Mouse (Mus musculus) monocyte, adult 2 months (primary cell): Measurements from ENCODE around the gene Celsr1.

Experiments used
- DNase-seq, 2 experiments: peaks; one replicate each; pipeline ENCODE4 v3.0.0; 2022; ENCODE audit warnings: low spot score in 2 of 2, low read depth in 1 of 2

Gene Celsr1

GRCm38 (mm10) chr15:85963279-85963840 lies 70.2 kb downstream of the Celsr1 start:
- DNase-seq: peak; percentile 26 to 30

DNA sequence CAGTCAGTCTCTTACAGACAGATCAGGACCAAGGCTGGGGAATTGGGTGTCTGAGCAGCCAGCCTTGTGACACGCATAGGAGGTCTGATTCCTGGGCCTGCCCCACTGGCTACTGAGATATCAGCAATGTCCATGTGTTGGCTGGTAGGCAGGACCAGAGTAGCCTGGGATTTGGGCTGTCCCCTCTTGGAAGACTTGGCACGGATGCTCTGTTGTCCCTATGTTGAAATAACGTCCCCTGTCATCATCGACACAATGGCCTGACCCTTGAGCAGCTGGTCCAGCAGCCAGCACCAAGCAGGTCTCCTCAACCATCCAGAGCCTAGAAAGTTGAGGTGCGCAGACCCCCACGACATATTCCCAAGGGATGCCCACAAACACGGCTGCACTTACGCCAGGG lies 70.9 kb downstream of the Celsr1 start:
- no peak for DNase-seq

- DNase-seq: no peak
Observed at GRCm38 (mm10) chr15:85961651-85962050, 71.9 kb downstream of the Celsr1 start.

DNA sequence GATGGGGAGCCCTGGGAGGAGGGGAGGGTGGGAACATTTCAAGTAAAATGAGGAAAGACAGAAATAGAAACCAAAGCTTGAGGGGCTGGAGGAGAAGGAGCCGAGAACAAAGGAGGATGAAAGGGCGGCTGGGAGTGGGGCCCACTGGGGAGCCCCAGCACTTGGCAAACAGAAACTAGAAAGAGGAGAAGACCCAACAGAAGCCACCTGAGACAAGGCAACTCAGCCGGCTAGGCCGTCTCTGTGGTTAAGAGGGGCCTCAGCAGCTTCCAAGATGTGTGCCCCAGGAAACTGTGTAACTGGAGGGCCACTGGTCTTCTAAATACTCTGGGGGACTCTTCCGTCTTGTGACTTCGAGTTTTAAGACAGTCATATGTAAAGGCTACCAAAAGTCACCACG lies 72.4 kb downstream of the Celsr1 start:
- no peak for DNase-seq

GRCm38 (mm10) chr15:85956202-85956601 lies 77.4 kb downstream of the Celsr1 start:
- DNase-seq: no peak

DNA sequence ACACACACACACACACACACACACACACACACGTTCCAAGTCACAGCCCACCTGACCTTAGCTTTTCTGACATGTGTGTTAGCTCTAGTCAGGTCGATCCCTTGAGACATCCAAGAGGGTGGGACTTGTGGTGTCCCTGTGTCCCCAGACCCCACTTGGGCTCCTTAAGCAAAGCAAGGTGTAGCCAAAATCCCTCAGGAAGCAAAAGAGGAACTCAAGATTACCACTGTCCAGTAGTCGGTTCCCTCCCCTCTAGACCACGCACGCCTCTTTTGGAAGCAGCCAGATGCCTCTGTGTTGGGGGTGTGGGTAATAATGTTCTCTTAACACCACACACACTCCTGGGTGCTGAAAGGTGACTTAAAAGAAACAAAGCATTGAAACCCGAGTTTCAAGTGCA lies 80.1 kb downstream of the Celsr1 start:
- no peak for DNase-seq

GRCm38 (mm10) chr15:85949421-85950164 lies 84.0 kb downstream of the Celsr1 start:
- DNase-seq: no peak

DNA sequence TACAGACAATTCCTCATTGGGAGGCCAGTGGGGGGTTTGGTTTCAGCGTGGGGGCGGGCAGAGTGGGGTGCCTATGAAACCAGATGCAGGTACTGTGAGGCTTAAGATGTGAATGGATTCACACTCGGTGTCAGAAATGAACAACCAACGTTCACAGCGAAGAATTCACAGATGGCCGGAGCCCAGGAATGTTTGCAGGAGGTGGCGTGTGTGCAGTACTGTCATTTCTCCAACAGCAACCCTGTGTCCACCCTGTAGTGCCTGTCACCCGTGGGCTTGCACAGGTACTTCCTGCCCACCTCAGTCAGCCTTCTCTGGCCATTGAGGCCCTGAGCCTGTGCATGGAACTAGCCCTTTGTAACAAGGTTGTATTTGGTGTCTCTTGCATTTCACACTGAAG lies 85.6 kb downstream of the Celsr1 start:
- DNase-seq: no peak

DNA sequence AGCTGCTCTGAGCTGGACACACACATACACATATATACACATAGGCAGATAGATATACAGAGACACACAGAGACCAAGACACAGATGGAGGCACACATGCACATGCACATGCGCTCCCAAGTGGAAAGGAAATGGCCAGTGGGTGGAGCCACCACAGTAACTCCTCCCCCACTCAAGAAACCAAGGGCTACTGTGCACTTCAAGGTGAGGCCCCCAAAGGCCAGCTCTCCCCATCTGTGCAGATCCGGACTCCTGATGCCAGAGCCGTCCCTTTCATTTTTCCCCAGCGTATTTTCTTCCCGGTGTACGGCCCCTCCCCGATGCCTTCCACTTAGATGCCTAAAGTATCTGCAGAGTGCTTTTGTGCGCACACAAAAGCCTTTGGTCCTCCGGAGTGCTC lies 86.0 kb downstream of the Celsr1 start:
- DNase-seq: no peak

- no peak for DNase-seq
Observed at GRCm38 (mm10) chr15:85935627-85936049, 97.9 kb downstream of the Celsr1 start.

DNA sequence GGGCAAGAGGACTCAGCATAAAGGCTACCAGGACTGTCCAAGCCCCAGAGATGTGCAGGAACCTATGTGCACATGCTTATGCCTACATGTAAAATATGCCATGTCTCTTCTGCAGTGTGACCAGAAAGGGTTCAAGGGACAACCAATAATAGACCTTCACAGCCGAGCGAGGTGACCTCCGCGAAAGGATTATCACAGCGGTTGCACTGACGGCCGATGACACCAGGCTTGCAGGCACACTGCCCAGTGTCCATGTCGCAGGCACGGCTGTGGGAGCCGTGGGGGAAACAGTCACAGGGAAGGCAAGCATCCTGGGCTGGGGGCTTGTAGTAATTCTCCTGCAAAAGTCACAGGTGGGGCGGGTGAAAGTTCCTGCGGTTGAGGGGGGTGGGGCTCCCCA lies 105.4 kb downstream of the Celsr1 start:
- no peak for DNase-seq

DNA sequence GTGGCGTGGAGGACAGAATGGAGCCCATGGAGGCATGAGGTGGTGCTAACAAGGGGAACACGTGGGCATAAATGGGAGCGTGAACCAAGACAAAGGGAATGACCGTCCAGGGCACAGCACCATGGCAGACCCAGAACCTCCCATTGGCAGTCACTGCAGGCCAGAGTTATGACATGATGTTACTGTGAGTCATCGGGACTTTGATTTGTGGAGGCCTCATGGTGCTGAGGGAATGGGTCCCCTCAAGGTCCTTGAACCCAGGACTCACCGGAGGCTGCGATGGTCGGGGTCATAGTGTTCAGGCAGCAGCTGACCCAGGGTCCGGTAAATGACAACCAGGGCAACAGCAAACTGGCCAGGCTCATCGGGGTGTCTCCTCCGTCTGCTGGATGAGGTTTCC lies 111.7 kb downstream of the Celsr1 start:
- no peak for DNase-seq

DNA sequence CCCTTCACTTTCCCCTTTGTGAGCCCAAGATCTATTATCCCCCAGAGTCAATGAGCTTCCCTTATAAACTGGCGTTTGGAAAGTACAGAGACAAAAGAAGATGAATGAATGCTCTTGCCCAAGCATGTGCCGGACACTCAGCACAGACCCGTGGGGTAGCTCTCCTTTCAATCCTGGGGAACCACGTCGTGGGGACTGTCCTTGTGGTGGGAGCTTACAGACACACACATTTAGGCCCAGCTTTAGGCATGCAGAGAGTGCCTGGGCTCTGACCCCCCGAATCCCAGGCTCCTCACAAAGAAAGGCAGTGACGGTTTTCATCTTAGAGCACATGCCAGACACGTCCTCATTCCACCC lies 113.7 kb downstream of the Celsr1 start:
- no peak for DNase-seq

- DNase-seq: no peak
Observed at GRCm38 (mm10) chr15:85919191-85919891, 114.2 kb downstream of the Celsr1 start.

DNA sequence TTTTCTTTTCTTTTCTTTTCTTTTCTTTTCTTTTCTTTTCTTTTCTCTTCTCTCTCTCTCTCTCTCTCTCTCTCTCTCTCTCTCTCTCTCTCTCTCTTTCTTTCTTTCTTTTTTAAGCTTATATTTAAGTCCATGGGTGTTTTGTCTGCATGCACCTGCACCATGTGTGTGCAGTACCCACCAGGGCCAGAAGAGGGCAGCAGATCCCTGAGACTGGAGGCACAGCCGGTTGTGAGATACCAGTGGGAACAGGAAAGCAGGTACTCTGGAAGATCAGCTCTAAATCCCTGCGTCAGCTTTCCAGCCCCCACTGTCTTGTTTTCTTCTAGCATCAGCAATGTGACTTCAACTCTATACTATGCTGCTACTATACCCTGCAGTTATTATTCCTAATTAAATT lies 120.0 kb downstream of the Celsr1 start:
- peak; percentile 19 to 36 for DNase-seq

GRCm38 (mm10) chr15:85909931-85910330 lies 123.6 kb downstream of the Celsr1 start:
- DNase-seq: no peak

GRCm38 (mm10) chr15:85909492-85909829 lies 124.1 kb downstream of the Celsr1 start:
- DNase-seq: no peak

DNA sequence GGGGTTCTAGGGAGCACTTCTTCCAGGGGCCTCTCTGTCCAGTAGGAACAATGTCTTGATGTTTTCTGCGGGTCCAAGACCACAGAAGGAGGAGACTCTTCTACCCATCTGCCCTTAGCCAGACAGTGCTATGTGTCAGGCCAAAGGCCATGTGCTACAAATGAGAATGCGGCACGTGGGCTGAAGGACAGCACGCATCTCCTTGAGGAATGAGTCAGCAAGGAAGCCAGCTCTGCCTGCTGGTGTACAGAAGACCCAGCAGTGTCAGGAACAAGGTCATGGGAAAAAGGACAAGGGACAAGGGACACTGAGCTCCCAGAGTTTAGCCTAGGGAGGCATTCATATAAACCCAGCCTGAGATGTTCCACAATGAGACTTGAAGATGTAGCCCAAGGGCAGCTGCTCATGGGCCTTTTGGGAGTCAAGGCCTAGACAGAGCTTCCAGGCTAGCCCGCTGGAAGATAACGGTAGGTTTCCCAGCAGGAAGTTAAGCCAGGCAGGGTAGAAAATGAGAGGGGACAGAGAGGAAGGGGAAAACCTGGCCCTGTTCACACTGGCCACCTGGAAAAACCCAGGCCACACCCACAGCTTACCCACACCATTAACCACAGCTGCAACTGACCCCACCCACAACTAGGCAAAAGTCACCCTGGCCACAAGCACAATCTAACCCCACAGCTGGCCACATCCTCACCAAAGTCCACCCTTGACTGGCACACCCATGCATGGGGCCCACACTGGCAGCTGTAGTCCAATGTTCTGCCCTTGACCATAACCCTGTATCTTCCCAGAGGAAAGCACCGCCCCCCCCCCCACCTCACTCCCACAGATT lies 124.7 kb downstream of the Celsr1 start:
- DNase-seq: no peak

- DNase-seq: no peak
Observed at GRCm38 (mm10) chr15:85903826-85904225, 129.8 kb downstream of the Celsr1 start.

DNA sequence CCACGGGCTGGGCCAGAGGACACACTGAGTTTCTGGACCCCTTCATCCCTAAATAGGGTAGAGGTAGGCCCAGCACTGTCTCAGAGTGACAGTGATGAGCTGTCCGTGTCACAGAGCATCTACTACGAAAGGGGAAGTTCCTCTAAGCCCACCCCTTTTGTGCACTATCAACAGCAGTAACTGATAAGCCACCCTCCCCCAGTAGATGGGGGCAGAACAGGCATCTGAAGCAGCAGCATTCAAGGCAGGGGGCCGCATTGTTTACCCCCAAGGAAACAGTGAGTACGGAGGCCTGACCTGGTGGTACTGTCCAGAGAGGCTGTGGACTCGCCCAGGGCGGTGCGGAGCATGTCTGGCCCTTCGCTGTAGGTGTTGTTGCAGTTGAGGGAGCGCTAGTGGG lies 131.1 kb downstream of the Celsr1 start:
- DNase-seq: no peak

DNA sequence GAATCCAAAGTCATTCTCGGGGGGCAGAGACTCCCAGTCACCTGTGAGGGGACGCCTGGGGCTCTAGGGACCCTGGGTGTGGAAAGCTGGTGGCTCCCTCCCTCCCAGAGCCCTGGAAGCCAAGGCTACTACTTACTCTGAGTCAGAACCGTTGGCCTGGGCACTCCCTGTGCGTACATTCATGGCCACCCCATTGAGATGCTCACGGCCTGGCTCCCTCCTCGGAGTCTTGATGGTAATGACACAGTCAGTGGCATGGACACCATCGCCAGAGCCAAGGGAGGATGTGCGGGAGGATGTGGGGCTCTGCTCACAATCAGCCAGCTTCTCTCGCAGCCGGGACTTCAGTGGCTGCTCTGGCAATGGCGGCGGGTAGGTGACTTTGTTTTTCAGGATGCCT lies 132.8 kb downstream of the Celsr1 start:
- DNase-seq: no peak

GRCm38 (mm10) chr15:85900318-85900717 lies 133.3 kb downstream of the Celsr1 start:
- no peak for DNase-seq
